Mouse (Mus musculus): ENCODE measurements around the gene Cyb5r3. TPM values are rescaled to one million over a fixed set of nuclear protein-coding genes. Genes with fewer than 3 reads are reported as not detected.

Gene Cyb5r3
- total RNA-seq, 2 experiments from 2014 or later: 91.3 to 102 TPM

Other genes starting within 250 kb of the Cyb5r3 start
- gene Tcf20, start 184.7 kb downstream of the Cyb5r3 start, total RNA-seq (2021): 10 to 100 TPM; 33.4 to 40.6 TPM
- gene Nfam1, start 139.3 kb downstream of the Cyb5r3 start, total RNA-seq (2021): 1 to 10 TPM; 1.4 to 3.0 TPM
- 10 to 100 TPM; 34.8 to 35.4 TPM for gene Serhl, start 83.1 kb downstream of the Cyb5r3 start, total RNA-seq (2021)
- gene Rrp7a, start 49.8 kb downstream of the Cyb5r3 start, total RNA-seq (2021): 10 to 100 TPM; 41.0 to 44.3 TPM
- gene Poldip3, start 23.2 kb downstream of the Cyb5r3 start, total RNA-seq (2021): 10 to 100 TPM; 33.8 to 43.3 TPM
- 1 to 10 TPM; 5.3 to 7.0 TPM for gene A4galt, start 79.2 kb upstream of the Cyb5r3 start, total RNA-seq (2021)
- 10 to 100 TPM; 12.3 to 16.0 TPM for gene Arfgap3, start 177.7 kb upstream of the Cyb5r3 start, total RNA-seq (2021)

Measured in gastrocnemius, postnatal 10 days (tissue).